Mouse (Mus musculus) heart, postnatal 4 days (tissue): ENCODE measurements at regions not wholly inside any gene's neighbourhood (a gene's known extent, or its start where the extent isn't known, plus 50 kb on each side); places are given as distances from the start of the nearest gene placed in this dataset.

Experiments
- DNase-seq: peaks from one replicate; pipeline ENCODE4 v3.0.0; 2021

DNA sequence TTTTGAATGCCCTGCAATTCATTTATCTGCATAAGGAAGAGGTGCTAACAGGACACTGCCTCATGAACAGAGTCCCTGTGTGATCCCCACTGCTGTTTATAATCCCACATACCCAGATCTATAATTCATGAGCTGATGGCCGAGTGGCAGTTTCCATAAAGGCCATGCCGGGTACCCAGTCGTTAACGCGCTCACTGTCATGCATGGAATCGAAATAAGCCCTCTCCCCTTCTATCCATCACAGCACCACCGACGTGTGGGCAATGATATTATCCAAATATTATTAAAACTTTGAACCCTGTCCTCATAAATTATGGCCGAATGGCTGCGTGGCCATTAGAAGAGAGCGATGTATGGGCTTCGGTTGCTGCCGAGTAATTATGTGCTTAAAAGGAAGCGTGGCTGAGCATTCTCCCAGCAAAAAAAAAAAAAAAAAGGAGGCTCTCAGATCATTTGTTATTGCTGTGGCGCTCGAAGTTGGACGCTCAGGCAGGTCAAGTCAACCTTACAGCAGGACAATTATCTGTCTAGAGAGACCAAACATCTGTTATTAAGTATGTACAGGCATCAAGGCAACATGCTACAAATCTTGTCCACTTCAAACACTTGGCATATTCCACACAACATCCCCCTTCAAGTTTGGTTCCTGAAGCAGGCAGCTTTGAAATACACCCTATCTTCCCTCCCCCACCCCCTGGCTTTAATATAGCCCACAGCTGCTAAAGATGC is 109.1 kb upstream of the Sall1 start:
- no peak for DNase-seq

- no peak for DNase-seq
These were observed 108.4 kb upstream of the Sall1 start for GRCm38 (mm10) chr8:89152331-89152730.

DNA sequence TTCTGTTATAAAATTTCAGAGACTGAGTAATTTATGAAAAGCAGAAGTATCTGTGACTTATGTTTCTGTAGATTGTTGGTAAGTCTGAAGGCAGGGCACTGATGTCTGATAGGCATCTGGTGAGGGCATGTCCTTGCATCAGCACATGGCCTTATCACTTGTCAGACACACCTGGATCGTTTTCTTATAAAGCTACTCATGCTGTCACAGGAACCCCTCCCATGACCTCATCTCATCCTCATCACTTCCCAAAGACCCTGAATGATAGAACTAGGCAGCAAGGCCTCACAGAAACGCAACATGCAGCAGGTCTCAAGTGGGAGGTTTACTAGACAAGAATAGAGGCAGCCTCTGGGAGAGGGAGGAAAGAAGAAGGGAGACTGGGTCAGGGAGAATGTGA is 107.0 kb upstream of the Sall1 start:
- no peak for DNase-seq

DNA sequence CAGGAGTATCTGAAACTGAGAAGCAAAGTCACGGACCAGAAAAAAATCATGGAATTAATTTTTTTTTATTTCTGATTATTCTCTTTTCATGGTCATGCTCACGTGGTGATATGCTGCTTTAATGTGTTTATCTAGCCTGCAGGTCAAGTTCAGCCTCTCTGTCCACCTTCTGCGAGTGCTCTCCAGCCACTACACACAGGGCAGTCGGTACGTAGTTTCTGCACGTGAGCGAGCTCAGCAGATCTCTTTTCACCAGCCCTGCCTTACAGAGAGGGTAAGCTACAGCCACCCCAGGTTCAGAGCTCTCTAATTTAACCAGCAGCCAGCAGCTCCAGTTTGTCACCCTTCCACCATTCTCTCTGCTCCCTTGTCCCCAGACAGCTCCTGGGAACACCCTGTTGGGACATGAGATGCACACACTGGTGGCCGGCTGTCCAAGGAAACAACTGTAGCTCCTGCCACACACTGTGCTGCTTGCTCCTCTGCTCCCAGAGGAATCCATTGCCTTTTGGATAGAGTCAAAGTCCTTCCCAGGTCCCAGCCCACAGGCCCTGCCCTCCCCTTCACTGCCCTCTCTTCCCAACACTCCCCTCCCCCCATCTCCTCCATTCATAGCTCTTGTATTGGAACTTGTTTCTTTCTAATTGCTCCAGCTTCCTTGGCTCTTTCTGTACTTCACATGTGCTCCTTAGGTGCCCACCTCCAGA is 97.7 kb upstream of the Sall1 start:
- DNase-seq: no peak

- DNase-seq: no peak
These were observed 95.9 kb upstream of the Sall1 start for GRCm38 (mm10) chr8:89139876-89140275.

- no peak for DNase-seq
These were observed 94.6 kb upstream of the Sall1 start for GRCm38 (mm10) chr8:89138416-89139125.

GRCm38 (mm10) chr8:89134581-89135484 is 90.9 kb upstream of the Sall1 start:
- DNase-seq: no peak

DNA sequence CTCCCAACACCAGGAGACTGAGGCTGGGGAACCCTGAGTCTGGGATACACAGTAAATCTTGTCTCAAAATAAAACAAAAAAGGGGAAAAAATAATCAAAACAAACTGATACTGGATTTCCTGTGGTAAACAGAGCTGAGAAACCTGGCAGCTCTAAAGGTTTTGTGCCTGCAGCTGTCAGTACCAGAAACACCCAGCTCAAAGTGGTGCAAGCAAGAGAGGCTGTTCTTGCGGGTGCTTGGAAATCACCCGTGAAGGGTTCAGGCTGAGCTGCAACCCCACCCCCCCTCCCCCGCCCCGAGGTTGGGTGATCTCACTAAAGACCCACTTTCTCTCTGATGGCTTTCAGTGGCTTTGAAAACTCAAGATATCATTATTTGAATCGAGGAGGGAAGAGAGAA is 90.1 kb upstream of the Sall1 start:
- DNase-seq: no peak

GRCm38 (mm10) chr8:89121051-89121450 is 77.1 kb upstream of the Sall1 start:
- no peak for DNase-seq

- no peak for DNase-seq
These were observed 64.1 kb upstream of the Sall1 start for GRCm38 (mm10) chr8:89107895-89108660.

- DNase-seq: no peak
These were observed 62.4 kb upstream of the Sall1 start for GRCm38 (mm10) chr8:89106346-89106745.

GRCm38 (mm10) chr8:89097396-89097795 is 53.4 kb upstream of the Sall1 start:
- DNase-seq: no peak
